Mouse (Mus musculus): ENCODE measurements around the gene Cnot9. TPM values are rescaled to one million over a fixed set of nuclear protein-coding genes. Genes with fewer than 3 reads are reported as not detected.

Gene Cnot9
- polyA plus RNA-seq, 1 experiment, result 26.6 TPM

DNA sequence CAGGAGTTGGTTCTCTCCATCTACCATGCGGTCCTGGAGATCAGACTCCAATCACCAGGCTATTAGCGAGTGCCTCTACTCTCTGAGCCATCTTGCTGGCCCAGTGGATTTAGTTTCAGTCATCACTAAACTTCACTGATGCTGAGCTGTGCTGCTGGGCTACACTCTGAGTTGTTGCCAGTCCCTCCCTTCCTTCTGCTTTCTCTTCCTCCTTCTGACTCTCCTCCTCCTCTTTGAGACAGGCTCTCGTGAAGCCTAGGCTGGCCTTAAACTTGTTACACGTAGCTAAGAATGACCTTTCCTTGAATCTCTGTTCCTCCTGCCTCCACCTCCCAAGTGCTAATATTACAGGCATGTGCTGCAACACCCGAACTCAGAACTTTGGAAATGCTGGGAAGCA, 53.2 kb downstream of the Cnot9 start:
- Histone ChIP-seq H3K27me3 (ENCODE audit: control insufficient read depth, insufficient read depth, low read length) (no peaks in the 10 kb centered on the region), H3K4me1 (ENCODE audit: control insufficient read depth, insufficient read depth, low read length) (no peaks in the 10 kb centered on the region), H3K27ac (ENCODE audit: control insufficient read depth, insufficient read depth, low read depth, low read length) (no peak overlapping the region), H3K36me3 (ENCODE audit: control insufficient read depth, insufficient read depth, low read length) (no peaks in the 10 kb centered on the region), H3K4me3 (ENCODE audit: control insufficient read depth, low read depth, low read length) (no peak overlapping the region)
- TF ChIP-seq CTCF (IDR thresholded peaks at IDR 0.05; ENCODE audit: control insufficient read depth, insufficient read depth, insufficient replicate concordance, low read depth, low read length), result no peak
- TF ChIP-seq POLR2A (IDR thresholded peaks at IDR 0.05; ENCODE audit: control insufficient read depth, low read depth, low read length), result no peak

- peaks cover 3% of the 10 kb centered on the region for H3K36me3 ChIP-seq (ENCODE audit: control insufficient read depth, insufficient read depth, low read length)
- no peak overlapping the region for H3K27ac ChIP-seq (ENCODE audit: control insufficient read depth, insufficient read depth, low read depth, low read length)
- H3K4me3 ChIP-seq (ENCODE audit: control insufficient read depth, low read depth, low read length), result no peak overlapping the region
- TF ChIP-seq POLR2A (IDR thresholded peaks at IDR 0.05; ENCODE audit: control insufficient read depth, low read depth, low read length) (no peak), CTCF (IDR thresholded peaks at IDR 0.05; ENCODE audit: control insufficient read depth, insufficient read depth, insufficient replicate concordance, low read depth, low read length) (no peak)
- no peaks in the 10 kb centered on the region for H3K4me1 ChIP-seq (ENCODE audit: control insufficient read depth, insufficient read depth, low read length)
- no peaks in the 10 kb centered on the region for H3K27me3 ChIP-seq (ENCODE audit: control insufficient read depth, insufficient read depth, low read length)
Measured at GRCm38 (mm10) chr1:74565834-74566233, 60.0 kb downstream of the Cnot9 start.

DNA sequence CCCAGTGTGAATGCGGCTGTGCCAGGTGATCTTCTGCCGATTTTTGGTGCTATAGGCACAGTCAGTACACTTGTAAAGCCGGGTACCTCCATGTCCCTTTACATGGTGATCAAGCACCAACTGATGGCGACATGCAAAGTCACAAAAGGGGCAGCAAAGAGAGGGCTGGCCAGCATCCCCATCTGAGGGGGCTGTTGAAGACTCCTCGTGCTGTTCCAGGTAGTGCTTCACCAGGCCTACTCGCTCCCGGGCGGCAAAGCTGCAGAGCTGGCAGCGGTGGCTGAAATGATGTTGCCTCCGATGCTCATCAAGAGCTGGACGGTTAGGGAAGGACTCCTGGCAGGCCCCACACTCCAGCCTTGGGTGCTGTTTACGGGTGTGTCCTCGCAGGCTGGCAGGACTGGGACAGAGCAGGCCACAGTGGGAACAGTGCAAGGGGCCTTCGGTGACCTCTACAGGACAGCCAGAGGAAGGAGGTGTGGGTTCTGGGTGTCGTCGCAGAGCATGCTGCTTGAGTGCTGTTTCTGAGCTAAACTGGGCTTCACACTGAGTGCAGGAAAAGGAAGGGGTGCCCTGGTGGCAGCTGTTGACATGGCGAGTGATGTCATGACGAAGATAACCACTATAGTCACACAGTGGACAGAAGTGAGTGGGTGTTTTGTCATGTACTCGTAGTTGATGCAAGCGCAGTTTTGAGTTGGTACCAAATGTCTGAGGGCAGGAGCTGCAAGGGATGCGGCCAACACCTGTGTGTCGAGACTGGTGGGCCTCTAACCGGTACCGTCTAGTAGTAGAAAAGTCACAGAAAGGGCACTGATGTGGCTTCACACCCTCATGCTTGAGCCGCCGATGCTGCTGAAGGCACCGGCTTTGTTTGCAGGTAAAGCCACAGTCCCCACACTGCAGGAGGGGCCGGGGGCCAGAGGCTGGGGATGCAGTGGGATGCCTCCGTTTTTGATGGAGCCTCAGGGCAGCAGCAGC, 64.2 kb downstream of the Cnot9 start:
- Histone ChIP-seq H3K27me3 (ENCODE audit: control insufficient read depth, insufficient read depth, low read length) (no peaks in the 10 kb centered on the region), H3K36me3 (ENCODE audit: control insufficient read depth, insufficient read depth, low read length) (peaks cover 6% of the 10 kb centered on the region)
- peak; percentile 23; the same call in 1 of the 2 replicates for TF ChIP-seq POLR2A (IDR thresholded peaks at IDR 0.05; ENCODE audit: control insufficient read depth, low read depth, low read length)
- TF ChIP-seq CTCF (IDR thresholded peaks at IDR 0.05; ENCODE audit: control insufficient read depth, insufficient read depth, insufficient replicate concordance, low read depth, low read length), result no peak

More for the DNA sequence above, 64.2 kb downstream of the Cnot9 start:
- Histone ChIP-seq H3K27ac (ENCODE audit: control insufficient read depth, insufficient read depth, low read depth, low read length) (no peak overlapping the region), H3K4me3 (ENCODE audit: control insufficient read depth, low read depth, low read length) (no peak overlapping the region), H3K4me1 (ENCODE audit: control insufficient read depth, insufficient read depth, low read length) (no peaks in the 10 kb centered on the region)

Other genes with a start within 250 kb of the Cnot9 start
- 0.10 and 0.16 TPM in 2 replicates for gene Gpbar1, start 227.5 kb upstream of the Cnot9 start, polyA plus RNA-seq (2012; rRNA removed)
- 1,529 and 1,552 TPM in 2 replicates for gene Aamp, start 221.3 kb upstream of the Cnot9 start, polyA plus RNA-seq (2012; rRNA removed)
- 118 and 119 TPM in 2 replicates for gene Pnkd, start 221.1 kb upstream of the Cnot9 start, polyA plus RNA-seq (2012; rRNA removed)
- 6.3 TPM in 2 replicates for gene Tmbim1, start 200.4 kb upstream of the Cnot9 start, polyA plus RNA-seq (2012; rRNA removed)
- gene Catip, start 143.9 kb upstream of the Cnot9 start, polyA plus RNA-seq (2012; rRNA removed), result 22.0 and 25.9 TPM in 2 replicates
- gene Slc11a1, start 130.9 kb upstream of the Cnot9 start, polyA plus RNA-seq (2012; rRNA removed), result 3.0 and 3.1 TPM in 2 replicates
- gene Ctdsp1, start 114.5 kb upstream of the Cnot9 start, polyA plus RNA-seq (2012; rRNA removed), result 12.1 and 13.6 TPM in 2 replicates
- 0.09 and 0.22 TPM in 2 replicates for gene Vil1, start 96.7 kb upstream of the Cnot9 start, polyA plus RNA-seq (2012; rRNA removed)
- 69.7 and 84.0 TPM in 2 replicates for gene Plcd4, start 36.8 kb downstream of the Cnot9 start, polyA plus RNA-seq (2012; rRNA removed)
- gene Usp37, start 38.2 kb downstream of the Cnot9 start, polyA plus RNA-seq (2012; rRNA removed), result 23.7 and 23.8 TPM in 2 replicates
- 7.5 and 7.9 TPM in 2 replicates for gene Zfp142, start 82.2 kb downstream of the Cnot9 start, polyA plus RNA-seq (2012; rRNA removed)
- 4.5 and 5.2 TPM in 2 replicates for gene Bcs1l, start 82.2 kb downstream of the Cnot9 start, polyA plus RNA-seq (2012; rRNA removed)
- 175 and 194 TPM in 2 replicates for gene Rnf25, start 95.3 kb downstream of the Cnot9 start, polyA plus RNA-seq (2012; rRNA removed)
- gene Stk36, start 95.4 kb downstream of the Cnot9 start, polyA plus RNA-seq (2012; rRNA removed), result 177 and 209 TPM in 2 replicates
- 67.6 and 77.9 TPM in 2 replicates for gene Ttll4, start 155.7 kb downstream of the Cnot9 start, polyA plus RNA-seq (2012; rRNA removed)
- 6.3 and 9.0 TPM in 2 replicates for gene Cyp27a1, start 207.5 kb downstream of the Cnot9 start, polyA plus RNA-seq (2012; rRNA removed)
- 0.44 and 0.53 TPM in 2 replicates for gene Prkag3, start 243.2 kb downstream of the Cnot9 start, polyA plus RNA-seq (2012; rRNA removed)